Mouse (Mus musculus) adrenal gland, adult 2 months (tissue): Measurements from ENCODE around the gene Adam6a. TPM values are rescaled to one million over a fixed set of nuclear protein-coding genes. Genes with fewer than 3 reads are reported as not detected.
"Not testable (repeated sequence)": the region's sequence is repeated elsewhere in the genome, so short reads cannot be mapped to it uniquely, and the experiment has no call there.

Source experiments
- DNase-seq: peaks from one replicate; pipeline ENCODE4 v3.0.0; 2021
- long read RNA-seq: library from polyadenylated mRNA; stranded (forward); transcript quantifications from one replicate; pipeline ENCODE4 v2.0.0, GENCODE M21; 2021
- polyA plus RNA-seq: library from polyadenylated mRNA; depleted of rRNA; stranded (reverse); fragments of >200 nt; gene quantifications from 2 replicates; pipeline ENCODE4 v1.2.3, GENCODE M21; 2012; rRNA removed
- total RNA-seq, 2 experiments: library from RNA; stranded (reverse); gene quantifications; 2 replicates each; pipeline ENCODE4 v1.2.3; 2021

The Adam6a gene
- total RNA-seq (not detected), polyA plus RNA-seq (not detected in 2 replicates)
- long read RNA-seq: 0 reads

DNA sequence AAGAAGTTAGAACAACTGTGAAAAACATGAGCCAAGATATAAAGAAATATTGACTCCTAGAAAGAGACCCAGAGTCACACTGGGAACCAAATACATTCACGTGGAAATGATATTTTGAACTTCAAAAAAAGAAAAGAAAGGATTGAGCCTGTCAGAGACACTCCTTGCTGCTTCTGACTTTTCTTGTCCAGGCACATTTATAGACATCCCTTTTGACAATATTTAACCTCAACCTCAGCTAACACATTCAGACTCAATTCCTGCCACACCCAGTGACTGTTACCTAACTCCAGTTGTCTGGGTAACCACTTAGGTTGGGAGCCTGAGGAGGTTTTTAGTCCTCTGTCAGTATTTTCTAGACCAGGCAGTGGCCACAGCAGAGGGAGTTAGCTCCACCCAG is at the start of gene Adam6a:
Gene Adam6a (plus strand): TSS at position 301 of the 400 bp plus-strand sequence.
- not testable (repeated sequence) for DNase-seq

DNA sequence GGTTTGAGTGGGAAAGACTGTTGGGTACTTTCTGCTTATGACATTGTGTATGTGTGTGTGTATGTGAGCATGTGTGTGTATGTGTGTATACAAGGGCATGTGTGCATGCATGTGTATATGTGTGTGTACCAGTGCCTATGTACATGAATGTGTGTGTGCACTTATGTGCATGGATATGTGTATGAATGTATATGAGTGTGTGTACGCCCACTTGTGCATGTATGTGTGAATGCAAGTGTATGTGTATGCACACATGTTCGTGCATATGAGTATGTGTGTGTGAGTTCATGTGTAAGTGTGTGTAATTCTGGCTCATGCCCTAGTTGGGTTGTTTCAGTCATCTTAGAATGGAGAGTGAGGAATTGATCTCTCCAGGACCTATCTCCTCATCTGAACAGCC is 17.8 kb upstream of the Adam6a start:
- DNase-seq: no peak

DNA sequence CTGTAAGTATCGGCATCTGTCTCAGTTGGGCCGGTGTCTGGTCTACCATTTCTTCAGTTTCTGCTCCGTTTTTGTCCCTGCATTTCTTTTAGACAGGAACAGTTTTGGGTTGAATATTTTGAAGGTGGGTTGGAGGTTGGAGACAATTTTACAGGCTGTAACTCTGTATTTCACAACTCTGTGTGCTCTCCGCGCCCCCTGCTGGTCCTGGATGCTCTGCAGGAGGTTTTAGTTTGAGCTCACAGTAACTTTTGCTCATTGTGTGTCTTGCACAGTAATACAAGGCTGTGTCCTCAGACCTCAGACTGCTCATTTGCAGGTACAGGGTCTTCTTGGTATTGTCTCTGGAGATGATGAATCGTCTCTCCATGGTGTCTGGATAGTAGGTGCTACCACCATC is 34.5 kb downstream of the Adam6a start:
- peak; percentile 19 for DNase-seq

DNA sequence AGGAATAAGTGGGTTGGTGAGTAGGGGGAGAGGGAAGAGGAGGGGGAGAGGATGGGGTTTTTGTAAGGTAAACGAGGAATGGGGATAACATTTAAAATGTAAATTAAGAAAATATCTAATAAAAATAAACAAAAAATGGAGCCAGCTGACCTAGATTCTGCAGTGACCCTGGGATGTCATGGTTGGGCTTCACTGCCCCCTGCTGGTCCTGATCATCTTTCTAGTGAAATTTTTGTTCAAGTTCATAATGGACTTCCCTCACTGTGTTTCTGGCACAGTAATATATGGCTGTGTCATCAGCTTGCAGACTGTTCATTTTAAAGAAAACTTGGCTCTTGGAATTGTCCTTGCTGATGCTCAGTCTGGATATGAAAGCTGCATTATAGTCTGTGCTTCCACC is 44.3 kb downstream of the Adam6a start:
- peak; percentile 9 for DNase-seq

Other genes starting within 250 kb of the Adam6a start
- gene Adam6b, start 54.4 kb upstream of the Adam6a start, total RNA-seq: not detected
- gene Adam6b, start 54.4 kb upstream of the Adam6a start, polyA plus RNA-seq: not detected in 2 replicates